Comparison of ENCODE assay signal across 8 mouse cellular contexts in the genomic region with DNA sequence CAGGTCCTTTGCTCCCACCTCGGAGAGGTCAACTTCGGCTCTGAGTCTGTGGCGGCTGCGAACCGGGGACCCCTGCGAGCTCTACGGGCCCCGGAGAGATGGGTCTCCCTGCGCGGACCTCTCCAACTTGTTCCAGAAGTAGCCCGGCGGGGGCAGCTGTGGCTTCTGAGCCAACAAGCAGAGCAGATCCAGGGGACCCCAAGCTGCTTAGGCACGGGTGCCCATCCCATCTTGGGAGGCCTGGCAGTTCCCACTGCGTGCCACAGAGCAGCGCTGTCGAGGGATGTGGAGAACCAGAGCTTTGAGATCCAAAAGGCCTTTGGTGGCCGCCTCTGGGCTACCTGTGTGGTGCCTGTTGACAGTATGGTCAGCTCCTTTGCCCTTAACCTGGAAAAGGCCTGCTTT.
DNase-seq lines count a peak whose midpoint lies in the region; ATAC-seq and TF ChIP-seq lines count a peak whose summit lies in the region.

No protein-coding gene starts in this region.

- intact Hi-C loops in left cerebral cortex, adult 2 months (cut with DNase I): loop anchor here (2.0 to 5.0 kb wide), 4 partner anchors 26 to 150 kb away; no protein-coding TSS in a partner anchor

- 0% methylated on average over 17 of the region's 17 CpGs for WGBS in hindbrain, embryonic 14.5 days

- DNase-seq in adrenal gland, adult (ENCODE audit: inconsistent age in 2 of 2, low spot score in 1 of 2): peak; percentile 58 to 87
- DNase-seq in gastrocnemius, adult 18-20 months (ENCODE audit: low spot score): peak; percentile 53
- peak; percentile 80 for DNase-seq in hindbrain, embryonic 14.5 days (ENCODE audit: low spot score)
- DNase-seq in left cerebral cortex, adult 2 months (ENCODE audit: extremely low spot score in 1 of 2, low spot score in 2 of 2): peak; percentile 66 to 75
- peak; percentile 85 for DNase-seq in lung, postnatal 36 days
- DNase-seq in right cerebral cortex, adult 18-20 months: peak; percentile 74
- peak; percentile 43 for DNase-seq in yolk sac, embryonic 10.5 days (ENCODE audit: low spot score)

- H3K4me2 ChIP-seq in hindbrain, embryonic 14.5 days (replicated peaks): peak overlapping the region; percentile 58

- peak; percentile 76 for ATAC-seq in common myeloid progenitor, adult 5-6 weeks (replicated peaks; ENCODE audit: low read depth, poor library complexity, severe bottlenecking)
- ATAC-seq in hindbrain, embryonic 14.5 days (ENCODE audit: low FRiP score): peak; percentile 61; the same call in 1 of the 2 replicates

- H3K27me3 ChIP-seq in hindbrain, embryonic 14.5 days (ENCODE audit: control insufficient read depth, insufficient read depth, low read length): no peaks in the 10 kb centered on the region

- no peaks in the 10 kb centered on the region for H3K9me3 ChIP-seq in hindbrain, embryonic 14.5 days (ENCODE audit: control insufficient read depth, low read length)

- H3K27ac ChIP-seq in hindbrain, embryonic 14.5 days: peak overlapping the region; percentile 85
- peak overlapping the region; percentile 75 for H3K27ac ChIP-seq in left cerebral cortex, adult 2 months

- H3K4me1 ChIP-seq in hindbrain, embryonic 14.5 days (replicated peaks; ENCODE audit: control insufficient read depth, insufficient read depth, low read length): 0 out of 2 replicates have a peak, but pooled peaks cover 7% of the 10 kb centered on the region

- no peaks in the 10 kb centered on the region for H3K36me3 ChIP-seq in hindbrain, embryonic 14.5 days (replicated peaks; ENCODE audit: control insufficient read depth, insufficient read depth)

- H3K4me3 ChIP-seq in hindbrain, embryonic 14.5 days (replicated peaks; ENCODE audit: low read length): peak overlapping the region; percentile 77
- peak overlapping the region; percentile 66 for H3K4me3 ChIP-seq in left cerebral cortex, adult 2 months

- H3K9ac ChIP-seq in hindbrain, embryonic 14.5 days: peak overlapping the region; percentile 81

- TF ChIP-seq CTCF in left cerebral cortex, adult 2 months (IDR thresholded peaks at IDR 0.05): peak; percentile 79

Comparison
In these comparisons a context has a peak if more than half of its experiments do, and no peak if none do; other contexts are left out.
1. Peak in every context shown above with its lines: DNase-seq, ATAC-seq, H3K4me3 ChIP-seq and H3K27ac ChIP-seq.